Mouse (Mus musculus) MEL (cell line): ENCODE results near the gene Ern1. TPM values are rescaled to one million over a fixed set of nuclear protein-coding genes. Genes with fewer than 3 reads are reported as not detected.

Experiments used
- DNase-seq: peaks from one replicate; pipeline ENCODE4 v3.0.0; 2011; ENCODE audit warnings: low read depth, low spot score
- H3K27ac ChIP-seq: 2 replicates; pipeline ENCODE4 v1.5.1; 2012; ENCODE audit warnings: low read depth, mild to moderate bottlenecking, control low read depth, low read length, moderate library complexity; ENCODE audit not compliant: control insufficient read depth
- H3K27me3 ChIP-seq, 2 experiments: fragments of 150-350 bp in 1 of 2; sonication (generic) in 1 of 2; 2 replicates each; pipeline ENCODE4 v1.6.1; 2012; ENCODE audit warnings: low read length in 2 of 2, mild to moderate bottlenecking in 2 of 2, improper control_type of control experiment in 1 of 2, moderate library complexity in 1 of 2; ENCODE audit not compliant: insufficient read depth in 2 of 2, control insufficient read depth in 1 of 2
- H3K36me3 ChIP-seq, 2 experiments: 2 replicates each; pipeline ENCODE4 v1.6.1; 2012 to 2014; ENCODE audit warnings: low read length in 2 of 2, improper control_type of control experiment in 1 of 2, inconsistent platforms in 1 of 2, mild to moderate bottlenecking in 1 of 2; ENCODE audit not compliant: insufficient read depth in 2 of 2, control insufficient read depth in 1 of 2
- H3K4me1 ChIP-seq, 2 experiments: fragments of 150-350 bp in 1 of 2; sonication (generic) in 1 of 2; 2 replicates each; pipeline ENCODE4 v1.6.1; 2012; ENCODE audit warnings: low read length in 2 of 2, improper control_type of control experiment in 1 of 2, mild to moderate bottlenecking in 1 of 2; ENCODE audit not compliant: insufficient read depth in 2 of 2, control insufficient read depth in 1 of 2
- H3K4me3 ChIP-seq, 2 experiments: fragments of 150-350 bp in 1 of 2; sonication (generic) in 1 of 2; 2 replicates each; pipeline ENCODE4 v1.5.1; 2012; ENCODE audit warnings: low read depth in 2 of 2, low read length in 2 of 2, mild to moderate bottlenecking in 2 of 2, moderate library complexity in 2 of 2, control low read depth in 1 of 2, improper control_type of control experiment in 1 of 2; ENCODE audit not compliant: control insufficient read depth in 1 of 2, insufficient read depth in 1 of 2
- H3K79me2 ChIP-seq: 2 replicates; pipeline ENCODE4 v1.6.1; 2012; ENCODE audit warnings: mild to moderate bottlenecking, low read length, moderate library complexity; ENCODE audit not compliant: control insufficient read depth, poor library complexity, insufficient read depth
- H3K9ac ChIP-seq: 2 replicates; pipeline ENCODE4 v1.6.1; 2012; ENCODE audit warnings: low read depth, mild to moderate bottlenecking, control low read depth, low read length, moderate library complexity; ENCODE audit not compliant: control insufficient read depth, poor library complexity, severe bottlenecking
- H3K9me3 ChIP-seq: fragments of 150-350 bp; sonication (generic); replicated peaks from 2 replicates; pipeline ENCODE4 v1.6.1; 2012; ENCODE audit warnings: mild to moderate bottlenecking, low read length, improper control_type of control experiment, moderate library complexity; ENCODE audit not compliant: insufficient read depth
- BHLHE40 ChIP-seq: IDR thresholded peaks from 2 replicates; pipeline ENCODE4 v1.6.1; 2012; ENCODE audit warnings: low read depth, mild to moderate bottlenecking, inconsistent platforms, low read length, improper control_type of control experiment, borderline replicate concordance
- CHD1 ChIP-seq: IDR thresholded peaks from 2 replicates; pipeline ENCODE4 v1.6.1; 2012; ENCODE audit warnings: low read depth, mild to moderate bottlenecking, inconsistent platforms, low read length, improper control_type of control experiment
- CHD2 ChIP-seq: IDR thresholded peaks from 2 replicates; pipeline ENCODE4 v1.6.1; 2011; ENCODE audit warnings: low read length, improper control_type of control experiment
- CTCF ChIP-seq, 3 experiments: IDR thresholded peaks in 2 of 3; conservative IDR thresholded peaks in 1 of 3; 2 replicates each; pipeline ENCODE4 v1.5.1; 2011 to 2012; ENCODE audit warnings: low read length in 3 of 3, low read depth in 2 of 3, mild to moderate bottlenecking in 2 of 3, improper control_type of control experiment in 1 of 3, inconsistent platforms in 1 of 3, mixed read lengths in 1 of 3, moderate library complexity in 1 of 3; ENCODE audit not compliant: control insufficient read depth in 1 of 3, insufficient read depth in 1 of 3, poor library complexity in 1 of 3, severe bottlenecking in 1 of 3
- EP300 ChIP-seq, 2 experiments: IDR thresholded peaks; 2 replicates each; pipeline ENCODE4 v1.6.1; 2011; ENCODE audit warnings: improper control_type of control experiment in 2 of 2, low read length in 2 of 2, low read depth in 1 of 2, mild to moderate bottlenecking in 1 of 2
- GABPA ChIP-seq: IDR thresholded peaks from 2 replicates; pipeline ENCODE4 v1.6.1; 2012; ENCODE audit warnings: low read depth, mild to moderate bottlenecking, inconsistent platforms, low read length, improper control_type of control experiment, moderate library complexity
- GATA1 ChIP-seq: IDR thresholded peaks from 2 replicates; pipeline ENCODE4 v1.6.1; 2011; ENCODE audit warnings: low read depth, low read length, improper control_type of control experiment
- HCFC1 ChIP-seq: IDR thresholded peaks from 2 replicates; pipeline ENCODE4 v1.6.1; 2012; ENCODE audit warnings: low read depth, mild to moderate bottlenecking, inconsistent platforms, low read length, improper control_type of control experiment, moderate library complexity
- JUND ChIP-seq: IDR thresholded peaks from 2 replicates; pipeline ENCODE4 v1.6.1; 2011; ENCODE audit warnings: low read depth, mild to moderate bottlenecking, improper control_type of control experiment, low read length
- KAT2A ChIP-seq: conservative IDR thresholded peaks from 2 replicates; pipeline ENCODE4 v1.6.1; 2012; ENCODE audit warnings: low read depth, low read length, improper control_type of control experiment, inconsistent platforms
- MAFK ChIP-seq: IDR thresholded peaks from 2 replicates; pipeline ENCODE4 v1.6.1; 2011; ENCODE audit warnings: low read depth, mild to moderate bottlenecking, low read length, improper control_type of control experiment, borderline replicate concordance
- MXI1 ChIP-seq: IDR thresholded peaks from 2 replicates; pipeline ENCODE4 v1.6.1; 2011; ENCODE audit warnings: mild to moderate bottlenecking, low read depth, low read length, improper control_type of control experiment
- MYB ChIP-seq: IDR thresholded peaks from 2 replicates; pipeline ENCODE4 v1.6.1; 2011; ENCODE audit warnings: mild to moderate bottlenecking, low read depth, low read length, improper control_type of control experiment
- NELFE ChIP-seq: IDR thresholded peaks from 2 replicates; pipeline ENCODE4 v1.6.1; 2011; ENCODE audit warnings: low read depth, low read length, improper control_type of control experiment
- NRF1 ChIP-seq: IDR thresholded peaks from 2 replicates; pipeline ENCODE4 v1.6.1; 2014; ENCODE audit warnings: low read depth, mild to moderate bottlenecking, inconsistent platforms, low read length, improper control_type of control experiment, moderate library complexity; ENCODE audit not compliant: poor library complexity, insufficient read depth, severe bottlenecking
- POLR2AphosphoS2 ChIP-seq: IDR thresholded peaks from 2 replicates; pipeline ENCODE4 v1.6.1; 2011; ENCODE audit warnings: low read length, improper control_type of control experiment
- POLR2AphosphoS5 ChIP-seq: IDR thresholded peaks from 2 replicates; pipeline ENCODE4 v1.6.1; 2012; ENCODE audit warnings: low read depth, borderline replicate concordance, mild to moderate bottlenecking, inconsistent platforms, low read length, moderate library complexity, mixed read lengths
- RAD21 ChIP-seq: IDR thresholded peaks from 2 replicates; pipeline ENCODE4 v1.6.1; 2011; ENCODE audit warnings: mild to moderate bottlenecking, low read depth, low read length, improper control_type of control experiment
- RCOR1 ChIP-seq: IDR thresholded peaks from 2 replicates; pipeline ENCODE4 v1.6.1; 2012; ENCODE audit warnings: low read depth, mild to moderate bottlenecking, inconsistent platforms, low read length, improper control_type of control experiment
- SIN3A ChIP-seq: IDR thresholded peaks from 2 replicates; pipeline ENCODE4 v1.6.1; 2012; ENCODE audit warnings: low read length, improper control_type of control experiment, inconsistent platforms
- SMC3 ChIP-seq: IDR thresholded peaks from 2 replicates; pipeline ENCODE4 v1.6.1; 2011; ENCODE audit warnings: low read depth, low read length, improper control_type of control experiment
- TCF12 ChIP-seq: IDR thresholded peaks from 2 replicates; pipeline ENCODE4 v1.6.1; 2014; ENCODE audit warnings: low read depth, mild to moderate bottlenecking, inconsistent platforms, low read length, improper control_type of control experiment, moderate library complexity
- UBTF ChIP-seq: IDR thresholded peaks from 2 replicates; pipeline ENCODE4 v1.6.1; 2012; ENCODE audit warnings: low read depth, mild to moderate bottlenecking, inconsistent platforms, low read length, improper control_type of control experiment, moderate library complexity, borderline replicate concordance; ENCODE audit not compliant: insufficient read depth
- USF1 ChIP-seq: IDR thresholded peaks from 2 replicates; pipeline ENCODE4 v1.6.1; 2014; ENCODE audit warnings: low read depth, mild to moderate bottlenecking, inconsistent platforms, low read length, improper control_type of control experiment, moderate library complexity
- USF2 ChIP-seq, 2 experiments: IDR thresholded peaks; 2 replicates each; pipeline ENCODE4 v1.6.1; 2011 to 2012; ENCODE audit warnings: improper control_type of control experiment in 2 of 2, low read length in 2 of 2, borderline replicate concordance in 1 of 2, inconsistent platforms in 1 of 2, low read depth in 1 of 2, mild to moderate bottlenecking in 1 of 2; ENCODE audit not compliant: insufficient read depth in 1 of 2
- ZC3H11A ChIP-seq: IDR thresholded peaks from 2 replicates; pipeline ENCODE4 v1.6.1; 2012; ENCODE audit warnings: low read depth, mild to moderate bottlenecking, inconsistent platforms, low read length, improper control_type of control experiment
- ZMIZ1 ChIP-seq: IDR thresholded peaks from 2 replicates; pipeline ENCODE4 v1.6.1; 2012; ENCODE audit warnings: low read depth, mild to moderate bottlenecking, inconsistent platforms, low read length, improper control_type of control experiment, moderate library complexity
- ZNF384 ChIP-seq: IDR thresholded peaks from 2 replicates; pipeline ENCODE4 v1.6.1; 2012; ENCODE audit warnings: low read depth, mild to moderate bottlenecking, inconsistent platforms, low read length, improper control_type of control experiment
- polyA plus RNA-seq, 2 experiments: library from polyadenylated mRNA; stranded (reverse) in 1 of 2; unstranded in 1 of 2; fragments of >175 nt in 1 of 2; fragments of >200 nt in 1 of 2; gene quantifications; 2 replicates each; pipeline versions ENCODE4 v1.2.1 to v1.2.4; 2012; ENCODE audit warnings: low replicate concordance in 2 of 2, low read depth in 1 of 2; ENCODE audit not compliant: insufficient read length in 2 of 2, insufficient read depth in 1 of 2, missing spikeins in 1 of 2
- total RNA-seq: library from RNA; depleted of rRNA; stranded (reverse); fragments of 300-350 nt; gene quantifications from 2 replicates; pipeline ENCODE4 v1.2.3, GENCODE M21; 2012

The Ern1 gene
- total and polyA plus RNA-seq, 3 experiments: 4.3 to 5.7 TPM; not detected in 1

DNA sequence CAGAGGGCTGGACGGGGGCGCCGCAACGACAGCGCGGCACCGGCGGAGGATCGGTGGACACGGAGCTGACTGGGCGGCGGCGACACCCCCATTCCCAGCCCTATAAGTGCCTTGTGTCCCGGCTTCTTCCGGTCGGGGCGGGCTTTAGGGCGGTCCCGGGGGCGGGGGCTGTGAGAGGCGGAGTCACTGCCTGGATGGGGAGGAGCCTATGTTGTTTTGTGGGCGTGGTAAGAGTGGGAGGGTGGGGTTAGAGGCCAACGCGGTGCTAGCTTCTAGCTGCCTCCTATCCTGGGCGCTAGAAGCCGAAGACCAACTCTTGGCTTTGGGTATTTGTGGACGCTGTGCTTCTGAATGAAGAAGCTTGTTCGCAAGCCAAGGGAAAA is at the start of gene Ern1 (continued):
- TF ChIP-seq ZC3H11A (no peak), CHD1 (no peak)

DNA sequence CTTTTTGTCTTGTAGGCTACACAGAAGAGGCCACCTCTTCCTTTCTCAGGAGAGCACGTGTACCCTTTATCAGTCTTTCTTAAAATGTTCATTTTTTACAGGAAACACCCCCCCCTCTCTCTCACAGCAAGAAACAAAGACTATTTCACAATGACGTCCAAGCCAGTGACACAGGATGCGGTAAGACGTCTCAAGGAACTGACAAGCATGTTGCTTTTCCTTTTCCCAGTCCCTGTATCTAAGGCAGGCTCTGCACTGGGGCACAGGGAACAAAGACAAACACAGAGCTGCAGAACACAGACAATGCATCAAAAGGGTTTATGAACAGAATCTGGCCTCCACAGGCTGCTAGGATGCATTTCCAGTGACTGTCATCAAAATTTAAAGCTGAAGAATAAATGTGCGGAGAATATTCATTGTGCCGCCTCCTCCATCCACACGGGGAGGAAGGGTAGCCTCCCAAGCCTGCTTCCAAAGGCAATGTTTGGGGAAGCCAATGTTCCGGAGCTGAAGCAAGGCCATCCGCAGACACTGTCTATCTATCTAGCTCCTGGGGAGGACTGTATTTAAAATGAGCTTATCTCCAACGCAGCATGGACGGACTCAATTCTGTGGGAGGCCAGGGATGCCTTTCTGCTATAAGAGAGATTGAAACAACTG is 48.7 kb upstream of the Ern1 start:
- H3K36me3 ChIP-seq: peaks cover 0 to 8% of the 10 kb centered on the region in 2 experiments; a peak in 2 of 4 replicates
- no peak overlapping the region for H3K4me3 ChIP-seq

GRCm38 (mm10) chr11:106535660-106536252 is 48.1 kb upstream of the Ern1 start:
- DNase-seq: no peak
- Histone ChIP-seq H3K79me2 (no peaks in the 10 kb centered on the region), H3K4me3 (no peak overlapping the region), H3K27me3 (no peaks in the 10 kb centered on the region), H3K4me1 (peaks cover 0 to 4% of the 10 kb centered on the region in 2 experiments; a peak in 2 of 4 replicates), H3K9me3 (no peaks in the 10 kb centered on the region), H3K9ac (no peak overlapping the region), H3K36me3 (peaks cover 0 to 8% of the 10 kb centered on the region in 2 experiments; a peak in 2 of 4 replicates), H3K27ac (no peak overlapping the region)
- TF ChIP-seq EP300 (IDR thresholded peaks at IDR 0.05; ENCODE audit: low read depth in 1 of 2, low read length in 2 of 2): no peak
- TF ChIP-seq KAT2A: no peak
- TF ChIP-seq SIN3A: no peak
- no peak for TF ChIP-seq RCOR1
- no peak for TF ChIP-seq MAFK
- no peak for TF ChIP-seq GABPA
- TF ChIP-seq CTCF (IDR thresholded peaks at IDR 0.05 in 2 of 3, conservative IDR thresholded peaks at IDR 0.05 in 1 of 3; ENCODE audit: control insufficient read depth in 1 of 3, insufficient read depth in 1 of 3, low read depth in 2 of 3, low read length in 3 of 3, poor library complexity in 1 of 3, severe bottlenecking in 1 of 3): no peak
- TF ChIP-seq SMC3: no peak
- no peak for TF ChIP-seq RAD21
- no peak for TF ChIP-seq ZC3H11A
- TF ChIP-seq NRF1: no peak
- TF ChIP-seq MYB: no peak
- TF ChIP-seq ZNF384: no peak
- TF ChIP-seq GATA1: no peak
- no peak for TF ChIP-seq UBTF
- no peak for TF ChIP-seq JUND
- TF ChIP-seq USF1: no peak
- TF ChIP-seq TCF12: no peak

More for the DNA sequence above, 48.7 kb upstream of the Ern1 start:
- peaks cover 0 to 4% of the 10 kb centered on the region in 2 experiments; a peak in 2 of 4 replicates for H3K4me1 ChIP-seq
- no peaks in the 10 kb centered on the region for H3K79me2 ChIP-seq
- no peak for TF ChIP-seq SIN3A
- no peak for TF ChIP-seq CTCF (IDR thresholded peaks at IDR 0.05 in 2 of 3, conservative IDR thresholded peaks at IDR 0.05 in 1 of 3; ENCODE audit: control insufficient read depth in 1 of 3, insufficient read depth in 1 of 3, low read depth in 2 of 3, low read length in 3 of 3, poor library complexity in 1 of 3, severe bottlenecking in 1 of 3)
- no peak for TF ChIP-seq HCFC1
- no peak for TF ChIP-seq SMC3
- TF ChIP-seq ZNF384: no peak
- TF ChIP-seq MAFK: no peak
- TF ChIP-seq TCF12: no peak
- TF ChIP-seq CHD2: no peak
- TF ChIP-seq ZMIZ1: no peak
- no peak for TF ChIP-seq NRF1
- TF ChIP-seq MXI1: no peak
- no peak for TF ChIP-seq NELFE
- TF ChIP-seq JUND: no peak
- no peak for TF ChIP-seq POLR2AphosphoS5
- TF ChIP-seq POLR2AphosphoS2: no peak
- no peak for TF ChIP-seq ZC3H11A
- TF ChIP-seq BHLHE40: no peak
- no peak for TF ChIP-seq USF2 (IDR thresholded peaks at IDR 0.05; ENCODE audit: borderline replicate concordance in 1 of 2, insufficient read depth in 1 of 2, low read depth in 1 of 2, low read length in 2 of 2)
- TF ChIP-seq UBTF: no peak
- TF ChIP-seq KAT2A: no peak
- no peak overlapping the region for H3K27ac ChIP-seq
- H3K9me3 ChIP-seq: no peaks in the 10 kb centered on the region
- no peak overlapping the region for H3K9ac ChIP-seq
- DNase-seq: no peak
- H3K27me3 ChIP-seq: no peaks in the 10 kb centered on the region
